Mouse (Mus musculus): ENCODE measurements around the gene Cnot6. TPM values are rescaled to one million over a fixed set of nuclear protein-coding genes. Genes with fewer than 3 reads are reported as not detected.
A peak's percentile ranks its signal among the peaks of the same experiment; 100 is the strongest.

Gene Cnot6
- polyA plus RNA-seq (2015; fragmentation: Nextera tagmentation; extraction: Ambion mirVana), result 69.9 and 78.7 TPM in 2 replicates

GRCm38 (mm10) chr11:49712555-49713335 lies at the start of gene Cnot6:
TSS of gene Cnot6 (minus strand) at chr11:49712723.
- Histone ChIP-seq H3K9me3 (no peaks in the 10 kb centered on the region), H3K4me2 (replicated peaks) (peak within 1 kb of the TSS; percentile 75), H3K4me1 (peaks cover 46% of the 10 kb centered on the region), H3K27ac (replicated peaks) (peak within 1 kb of the TSS; percentile 98), H3K36me3 (peaks cover 2% of the 10 kb centered on the region; the same call in 1 of the 2 replicates), H3K27me3 (no peaks in the 10 kb centered on the region), H3K4me3 (peak within 1 kb of the TSS; percentile 99), H3K9ac (replicated peaks) (peak within 1 kb of the TSS; percentile 100)
- peak; percentile 97 for ATAC-seq (replicated peaks)
- WGBS, result under 1% methylated on average over 61 of the region's 65 CpGs

GRCm38 (mm10) chr11:49761130-49761529 lies 48.6 kb upstream of the Cnot6 start:
- 82% methylated on average over 5 of the region's 5 CpGs for WGBS
- ATAC-seq (replicated peaks), result no peak

GRCm38 (mm10) chr11:49758096-49758495 lies 45.6 kb upstream of the Cnot6 start:
- Histone ChIP-seq H3K36me3 (no peaks in the 10 kb centered on the region), H3K4me1 (no peaks in the 10 kb centered on the region), H3K9ac (replicated peaks) (no peak overlapping the region), H3K27me3 (no peaks in the 10 kb centered on the region), H3K27ac (replicated peaks) (no peak overlapping the region), H3K4me2 (replicated peaks) (no peak overlapping the region), H3K9me3 (no peaks in the 10 kb centered on the region), H3K4me3 (no peak overlapping the region)
- 85% methylated on average over 3 of the region's 3 CpGs for WGBS
- no peak for ATAC-seq (replicated peaks)

More at GRCm38 (mm10) chr11:49761130-49761529, 48.6 kb upstream of the Cnot6 start:
- Histone ChIP-seq H3K4me1 (no peaks in the 10 kb centered on the region), H3K27ac (replicated peaks) (no peak overlapping the region), H3K27me3 (no peaks in the 10 kb centered on the region), H3K4me3 (no peak overlapping the region), H3K9me3 (no peaks in the 10 kb centered on the region), H3K9ac (replicated peaks) (no peak overlapping the region), H3K4me2 (replicated peaks) (no peak overlapping the region), H3K36me3 (no peaks in the 10 kb centered on the region)

- Histone ChIP-seq H3K4me1 (no peaks in the 10 kb centered on the region), H3K36me3 (no peaks in the 10 kb centered on the region), H3K27ac (replicated peaks) (no peak overlapping the region), H3K27me3 (no peaks in the 10 kb centered on the region), H3K4me2 (replicated peaks) (no peak overlapping the region), H3K4me3 (no peak overlapping the region), H3K9ac (replicated peaks) (no peak overlapping the region), H3K9me3 (no peaks in the 10 kb centered on the region)
- 58% methylated on average over 12 of the region's 12 CpGs for WGBS
- ATAC-seq (replicated peaks), result no peak
Measured at GRCm38 (mm10) chr11:49754958-49755665, 42.6 kb upstream of the Cnot6 start.

GRCm38 (mm10) chr11:49746756-49747155 lies 34.2 kb upstream of the Cnot6 start:
- Histone ChIP-seq H3K36me3 (no peaks in the 10 kb centered on the region), H3K9ac (replicated peaks) (no peak overlapping the region), H3K4me2 (replicated peaks) (no peak overlapping the region), H3K4me1 (0 out of 2 replicates have a peak, but pooled peaks cover 6% of the 10 kb centered on the region), H3K27ac (replicated peaks) (no peak overlapping the region), H3K9me3 (peaks cover 7% of the 10 kb centered on the region), H3K27me3 (no peaks in the 10 kb centered on the region), H3K4me3 (no peak overlapping the region)
- WGBS, result 100% methylated on average over 1 of the region's 1 CpGs
- ATAC-seq (replicated peaks), result no peak

GRCm38 (mm10) chr11:49745839-49746238 lies 33.3 kb upstream of the Cnot6 start:
- Histone ChIP-seq H3K27me3 (no peaks in the 10 kb centered on the region), H3K27ac (replicated peaks) (no peak overlapping the region)
- ATAC-seq (replicated peaks), result no peak

GRCm38 (mm10) chr11:49744981-49745380 lies 32.5 kb upstream of the Cnot6 start:
- H3K9ac ChIP-seq (replicated peaks), result no peak overlapping the region

More at GRCm38 (mm10) chr11:49745839-49746238, 33.3 kb upstream of the Cnot6 start:
- no peaks in the 10 kb centered on the region for H3K36me3 ChIP-seq
- no peak overlapping the region for H3K4me2 ChIP-seq (replicated peaks)
- H3K4me3 ChIP-seq, result no peak overlapping the region
- WGBS, result 42% methylated on average over 3 of the region's 3 CpGs
- no peak overlapping the region for H3K9ac ChIP-seq (replicated peaks)
- H3K4me1 ChIP-seq, result 0 out of 2 replicates have a peak, but pooled peaks cover 6% of the 10 kb centered on the region
- peaks cover 7% of the 10 kb centered on the region for H3K9me3 ChIP-seq

GRCm38 (mm10) chr11:49743634-49744033 lies 31.1 kb upstream of the Cnot6 start:
- Histone ChIP-seq H3K4me3 (no peak overlapping the region), H3K4me1 (peaks cover 9% of the 10 kb centered on the region; the same call in 1 of the 2 replicates), H3K27me3 (no peaks in the 10 kb centered on the region), H3K27ac (replicated peaks) (no peak overlapping the region), H3K36me3 (no peaks in the 10 kb centered on the region), H3K9ac (replicated peaks) (no peak overlapping the region), H3K9me3 (no peaks in the 10 kb centered on the region; the same call in 1 of the 2 replicates), H3K4me2 (replicated peaks) (no peak overlapping the region)
- WGBS, result 90% methylated on average over 7 of the region's 7 CpGs
- ATAC-seq (replicated peaks), result no peak

More at GRCm38 (mm10) chr11:49744981-49745380, 32.5 kb upstream of the Cnot6 start:
- H3K36me3 ChIP-seq, result no peaks in the 10 kb centered on the region
- no peak overlapping the region for H3K4me2 ChIP-seq (replicated peaks)
- 0 out of 2 replicates have a peak, but pooled peaks cover 6% of the 10 kb centered on the region for H3K4me1 ChIP-seq
- H3K9me3 ChIP-seq, result peaks cover 7% of the 10 kb centered on the region
- no peaks in the 10 kb centered on the region for H3K27me3 ChIP-seq
- H3K4me3 ChIP-seq, result no peak overlapping the region
- H3K27ac ChIP-seq (replicated peaks), result no peak overlapping the region
- ATAC-seq (replicated peaks), result no peak

GRCm38 (mm10) chr11:49742248-49742647 lies 29.7 kb upstream of the Cnot6 start:
- 63% methylated on average over 8 of the region's 8 CpGs for WGBS
- H3K27me3 ChIP-seq, result no peaks in the 10 kb centered on the region
- H3K9me3 ChIP-seq, result no peaks in the 10 kb centered on the region
- peaks cover 19% of the 10 kb centered on the region for H3K4me1 ChIP-seq
- no peak overlapping the region for H3K4me2 ChIP-seq (replicated peaks)
- H3K27ac ChIP-seq (replicated peaks), result no peak overlapping the region
- H3K36me3 ChIP-seq, result no peaks in the 10 kb centered on the region
- H3K4me3 ChIP-seq, result no peak overlapping the region
- H3K9ac ChIP-seq (replicated peaks), result no peak overlapping the region
- ATAC-seq (replicated peaks), result no peak

GRCm38 (mm10) chr11:49739776-49740175 lies 27.3 kb upstream of the Cnot6 start:
- H3K9ac ChIP-seq (replicated peaks), result no peak overlapping the region
- H3K27me3 ChIP-seq, result no peaks in the 10 kb centered on the region
- 76% methylated on average over 3 of the region's 3 CpGs for WGBS
- no peak overlapping the region for H3K4me2 ChIP-seq (replicated peaks)
- no peak overlapping the region for H3K4me3 ChIP-seq
- H3K4me1 ChIP-seq, result peaks cover 14% of the 10 kb centered on the region
- no peaks in the 10 kb centered on the region for H3K36me3 ChIP-seq
- H3K9me3 ChIP-seq, result no peaks in the 10 kb centered on the region
- no peak overlapping the region for H3K27ac ChIP-seq (replicated peaks)
- no peak for ATAC-seq (replicated peaks)

GRCm38 (mm10) chr11:49738659-49739406 lies 26.3 kb upstream of the Cnot6 start:
- WGBS, result 59% methylated on average over 11 of the region's 11 CpGs
- Histone ChIP-seq H3K36me3 (no peaks in the 10 kb centered on the region), H3K9ac (replicated peaks) (no peak overlapping the region), H3K9me3 (no peaks in the 10 kb centered on the region), H3K4me2 (replicated peaks) (no peak overlapping the region), H3K27ac (replicated peaks) (peak overlapping the region; percentile 63), H3K4me3 (no peak overlapping the region), H3K4me1 (peaks cover 14% of the 10 kb centered on the region), H3K27me3 (no peaks in the 10 kb centered on the region)
- ATAC-seq (replicated peaks), result peak; percentile 51; the same call in 1 of the 2 replicates

All from forebrain, embryonic 15.5 days (tissue).